Mouse (Mus musculus): Measurements from ENCODE around the gene Polr3gl. TPM values are rescaled to one million over a fixed set of nuclear protein-coding genes. Genes with fewer than 3 reads are reported as not detected.

Polr3gl gene
- polyA plus RNA-seq, 1 experiment from 2014 or later: 33.1 TPM

- H3K4me1 ChIP-seq: peaks cover 37% of the 10 kb centered on the region
- H3K27ac ChIP-seq (replicated peaks): no peak overlapping the region
- no peak for DNase-seq (ENCODE audit: low spot score)
- H3K36me3 ChIP-seq (replicated peaks): no peaks in the 10 kb centered on the region
- no peaks in the 10 kb centered on the region for H3K9me3 ChIP-seq
- H3K27me3 ChIP-seq (replicated peaks; ENCODE audit: low read depth, poor library complexity, severe bottlenecking): 0 out of 2 replicates have a peak, but pooled peaks cover 4% of the 10 kb centered on the region
- H3K4me3 ChIP-seq: no peak overlapping the region
- 87% methylated on average over 8 of the region's 8 CpGs for WGBS
These were observed 27.1 kb downstream of the Polr3gl start for GRCm38 (mm10) chr3:96566661-96567450.

GRCm38 (mm10) chr3:96565105-96565504, 28.9 kb downstream of the Polr3gl start:
- H3K4me1 ChIP-seq: peaks cover 44% of the 10 kb centered on the region
- 79% methylated on average over 3 of the region's 3 CpGs for WGBS
- no peaks in the 10 kb centered on the region for H3K27me3 ChIP-seq (replicated peaks; ENCODE audit: low read depth, poor library complexity, severe bottlenecking)
- peak overlapping the region; percentile 40; the same call in 1 of the 2 replicates for H3K27ac ChIP-seq (replicated peaks)
- DNase-seq (ENCODE audit: low spot score): no peak
- peaks cover 14% of the 10 kb centered on the region for H3K36me3 ChIP-seq (replicated peaks)
- no peak overlapping the region for H3K4me3 ChIP-seq
- no peaks in the 10 kb centered on the region for H3K9me3 ChIP-seq

- Histone ChIP-seq H3K27me3 (replicated peaks; ENCODE audit: low read depth, poor library complexity, severe bottlenecking) (no peaks in the 10 kb centered on the region), H3K4me1 (peaks cover 49% of the 10 kb centered on the region), H3K9me3 (no peaks in the 10 kb centered on the region), H3K27ac (replicated peaks) (peak overlapping the region; percentile 57; the same call in 1 of the 2 replicates), H3K36me3 (replicated peaks) (peaks cover 19% of the 10 kb centered on the region), H3K4me3 (no peak overlapping the region)
- DNase-seq (ENCODE audit: low spot score): no peak
- 54% methylated on average over 7 of the region's 7 CpGs for whole genome bisulfite sequencing
These were observed 29.3 kb downstream of the Polr3gl start for GRCm38 (mm10) chr3:96564633-96565032.

GRCm38 (mm10) chr3:96563911-96564632, 29.9 kb downstream of the Polr3gl start:
- WGBS: 74% methylated on average over 10 of the region's 10 CpGs
- Histone ChIP-seq H3K27ac (replicated peaks) (peak overlapping the region; percentile 57), H3K4me3 (no peak overlapping the region), H3K9me3 (no peaks in the 10 kb centered on the region), H3K36me3 (replicated peaks) (peaks cover 23% of the 10 kb centered on the region), H3K4me1 (peaks cover 50% of the 10 kb centered on the region), H3K27me3 (replicated peaks; ENCODE audit: low read depth, poor library complexity, severe bottlenecking) (no peaks in the 10 kb centered on the region)
- DNase-seq (ENCODE audit: low spot score): no peak

GRCm38 (mm10) chr3:96563267-96563666, 30.7 kb downstream of the Polr3gl start:
- Histone ChIP-seq H3K4me3 (no peak overlapping the region), H3K27me3 (replicated peaks; ENCODE audit: low read depth, poor library complexity, severe bottlenecking) (no peaks in the 10 kb centered on the region)
- WGBS: 96% methylated on average over 8 of the region's 8 CpGs

GRCm38 (mm10) chr3:96561946-96562681, 31.9 kb downstream of the Polr3gl start:
- H3K4me3 ChIP-seq: no peak overlapping the region
- WGBS: 61% methylated on average over 10 of the region's 10 CpGs
- H3K27me3 ChIP-seq (replicated peaks; ENCODE audit: low read depth, poor library complexity, severe bottlenecking): no peaks in the 10 kb centered on the region
- peaks cover 23% of the 10 kb centered on the region for H3K36me3 ChIP-seq (replicated peaks)
- DNase-seq (ENCODE audit: low spot score): no peak
- no peaks in the 10 kb centered on the region for H3K9me3 ChIP-seq
- no peak overlapping the region for H3K27ac ChIP-seq (replicated peaks)
- H3K4me1 ChIP-seq: peaks cover 52% of the 10 kb centered on the region

More at GRCm38 (mm10) chr3:96563267-96563666, 30.7 kb downstream of the Polr3gl start:
- H3K27ac ChIP-seq (replicated peaks): no peak overlapping the region
- H3K36me3 ChIP-seq (replicated peaks): peaks cover 23% of the 10 kb centered on the region
- peaks cover 52% of the 10 kb centered on the region for H3K4me1 ChIP-seq
- H3K9me3 ChIP-seq: no peaks in the 10 kb centered on the region
- DNase-seq (ENCODE audit: low spot score): no peak

- Histone ChIP-seq H3K27ac (replicated peaks) (no peak overlapping the region), H3K36me3 (replicated peaks) (peaks cover 23% of the 10 kb centered on the region), H3K4me1 (peaks cover 61% of the 10 kb centered on the region), H3K27me3 (replicated peaks; ENCODE audit: low read depth, poor library complexity, severe bottlenecking) (no peaks in the 10 kb centered on the region), H3K9me3 (no peaks in the 10 kb centered on the region), H3K4me3 (peak overlapping the region; percentile 80)
- DNase-seq (ENCODE audit: low spot score): no peak
- 90% methylated on average over 9 of the region's 9 CpGs for WGBS
These were observed 32.9 kb downstream of the Polr3gl start for GRCm38 (mm10) chr3:96560881-96561668.

- WGBS: 93% methylated on average over 23 of the region's 23 CpGs
- Histone ChIP-seq H3K4me1 (peaks cover 68% of the 10 kb centered on the region), H3K27me3 (replicated peaks; ENCODE audit: low read depth, poor library complexity, severe bottlenecking) (no peaks in the 10 kb centered on the region), H3K36me3 (replicated peaks) (peaks cover 23% of the 10 kb centered on the region), H3K27ac (replicated peaks) (no peak overlapping the region), H3K4me3 (peak overlapping the region; percentile 80), H3K9me3 (no peaks in the 10 kb centered on the region)
- DNase-seq (ENCODE audit: low spot score): no peak
These were observed 33.8 kb downstream of the Polr3gl start for GRCm38 (mm10) chr3:96559911-96560850.

GRCm38 (mm10) chr3:96559398-96559910, 34.5 kb downstream of the Polr3gl start:
- no peak overlapping the region for H3K27ac ChIP-seq (replicated peaks)
- DNase-seq (ENCODE audit: low spot score): no peak
- peaks cover 23% of the 10 kb centered on the region for H3K36me3 ChIP-seq (replicated peaks)
- no peaks in the 10 kb centered on the region for H3K9me3 ChIP-seq
- 90% methylated on average over 12 of the region's 12 CpGs for WGBS
- no peaks in the 10 kb centered on the region for H3K27me3 ChIP-seq (replicated peaks; ENCODE audit: low read depth, poor library complexity, severe bottlenecking)
- peaks cover 66% of the 10 kb centered on the region for H3K4me1 ChIP-seq
- peak overlapping the region; percentile 80 for H3K4me3 ChIP-seq

- WGBS: 57% methylated on average over 10 of the region's 10 CpGs
- H3K27ac ChIP-seq (replicated peaks): peak overlapping the region; percentile 88
- peak overlapping the region; percentile 80 for H3K4me3 ChIP-seq
- H3K27me3 ChIP-seq (replicated peaks; ENCODE audit: low read depth, poor library complexity, severe bottlenecking): no peaks in the 10 kb centered on the region
- H3K36me3 ChIP-seq (replicated peaks): peaks cover 23% of the 10 kb centered on the region
- DNase-seq (ENCODE audit: low spot score): no peak
- H3K9me3 ChIP-seq: no peaks in the 10 kb centered on the region
- H3K4me1 ChIP-seq: peaks cover 59% of the 10 kb centered on the region
These were observed 35.2 kb downstream of the Polr3gl start for GRCm38 (mm10) chr3:96558668-96559196.

GRCm38 (mm10) chr3:96558159-96558558, 35.8 kb downstream of the Polr3gl start:
- H3K36me3 ChIP-seq (replicated peaks): peaks cover 23% of the 10 kb centered on the region
- H3K4me3 ChIP-seq: peak overlapping the region; percentile 80
- H3K4me1 ChIP-seq: peaks cover 58% of the 10 kb centered on the region
- WGBS: 1% methylated on average over 17 of the region's 17 CpGs
- H3K27me3 ChIP-seq (replicated peaks; ENCODE audit: low read depth, poor library complexity, severe bottlenecking): no peaks in the 10 kb centered on the region
- H3K27ac ChIP-seq (replicated peaks): peak overlapping the region; percentile 88
- peak; percentile 41 for DNase-seq (ENCODE audit: low spot score)
- no peaks in the 10 kb centered on the region for H3K9me3 ChIP-seq
